Mouse (Mus musculus): ENCODE measurements at regions not wholly inside any gene's neighbourhood (a gene's known extent, or its start where the extent isn't known, plus 50 kb on each side); places are given as distances from the start of the nearest gene placed in this dataset.

DNA sequence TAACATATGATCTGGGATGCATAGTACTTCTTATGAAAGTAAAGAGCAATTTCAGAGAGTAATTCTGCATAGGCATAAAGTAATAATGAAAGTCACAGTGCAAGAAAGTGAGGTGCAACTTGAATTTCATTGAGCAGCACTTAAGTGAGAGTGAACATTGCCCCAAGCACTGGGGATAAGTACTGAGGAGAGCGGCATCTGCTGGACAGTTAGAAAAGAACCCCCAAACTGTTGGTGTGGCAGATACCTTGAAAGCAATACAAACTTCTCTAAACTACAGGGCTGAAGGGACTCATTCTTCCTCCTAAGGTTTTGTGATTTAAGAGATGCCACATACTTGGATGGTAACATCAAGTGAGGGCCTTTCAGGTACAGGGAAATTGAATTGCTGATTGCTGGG lies 56.4 kb upstream of the Olfr1322 start:
- intact Hi-C loops (cut with DNase I): no loop called here
- DNase-seq (ENCODE audit: low spot score in 2 of 2): peak in 1 of 2 experiments; percentile 1
